Comparison of ENCODE assay signal across 12 mouse cellular contexts in the genomic region with DNA sequence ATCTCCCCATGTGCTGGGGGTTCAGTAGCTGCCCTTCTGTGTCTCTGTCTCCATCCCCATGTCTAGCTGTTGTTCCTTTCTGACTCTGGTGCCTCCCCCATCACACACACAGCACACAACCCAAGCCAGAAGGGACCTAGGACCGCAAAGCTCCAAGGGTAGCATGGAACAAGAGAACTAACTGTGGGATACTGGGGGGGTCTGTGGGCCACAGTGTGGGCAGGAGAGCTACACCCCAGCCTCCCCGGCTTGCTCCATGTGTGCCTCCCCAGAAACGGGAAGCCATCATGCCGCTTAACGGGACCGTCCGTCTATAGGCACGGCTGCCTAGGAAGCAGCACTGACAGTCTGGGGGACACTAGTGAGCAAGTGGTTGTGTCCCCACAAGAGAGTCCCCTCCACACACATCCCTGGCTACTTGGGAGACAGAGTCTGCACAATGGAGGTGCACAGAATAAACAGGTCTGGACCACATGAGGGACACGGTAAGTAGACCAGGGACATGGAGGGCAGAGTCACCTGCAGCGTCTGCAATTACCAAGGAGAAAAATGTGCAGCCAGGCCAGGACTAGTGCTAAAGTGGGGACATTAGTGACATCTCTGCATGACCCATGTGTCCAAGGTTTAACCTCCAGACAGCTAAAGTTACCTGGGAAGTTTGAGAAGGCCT. TPM values are rescaled to one million over a fixed set of nuclear protein-coding genes. Genes with fewer than 3 reads are reported as not detected.
DNase-seq lines count a peak whose midpoint lies in the region; ATAC-seq and TF ChIP-seq lines count a peak whose summit lies in the region.
"Had no signal": no experiment of that assay in that cellular context is flagged by ENCODE, and none has a peak within 500 bp of the region (broad histone marks: within the 10 kb centered on the region; RNA-seq: fewer than 3 reads in every experiment).

No protein-coding gene starts in this region.

- no peaks in the 10 kb centered on the region for H3K9me3 ChIP-seq in hindbrain, embryonic 12.5 days (replicated peaks)
- H3K9me3 ChIP-seq in hindbrain, embryonic 11.5 days (ENCODE audit: control insufficient read depth, low read length) = no peaks in the 10 kb centered on the region
- no peaks in the 10 kb centered on the region for H3K9me3 ChIP-seq in hindbrain, postnatal 0 days (ENCODE audit: low read length)
- H3K9me3 ChIP-seq: heart, embryonic 12.5 days had no signal

- H3K9ac ChIP-seq in hindbrain, embryonic 12.5 days = 0 out of 2 replicates have a peak overlapping the region, but pooled peaks have one; percentile 20
- H3K9ac ChIP-seq in hindbrain, embryonic 11.5 days (ENCODE audit: low read depth, low read length) = no peak overlapping the region
- no peak overlapping the region for H3K9ac ChIP-seq in hindbrain, postnatal 0 days (replicated peaks; ENCODE audit: low read length)
- H3K9ac ChIP-seq: heart, embryonic 12.5 days had no signal

- no peak for ATAC-seq in hindbrain, embryonic 12.5 days (ENCODE audit: low FRiP score)
- ATAC-seq in hindbrain, embryonic 11.5 days (ENCODE audit: low FRiP score) = no peak
- ATAC-seq in hindbrain, postnatal 0 days = no peak

- no peak overlapping the region for H3K4me2 ChIP-seq in hindbrain, embryonic 12.5 days (replicated peaks)
- no peak overlapping the region for H3K4me2 ChIP-seq in hindbrain, embryonic 11.5 days (replicated peaks; ENCODE audit: low read depth, low read length)
- no peak overlapping the region for H3K4me2 ChIP-seq in hindbrain, postnatal 0 days (ENCODE audit: low read depth, low read length)

- TF ChIP-seq CTCF in hindbrain, postnatal 0 days (IDR thresholded peaks at IDR 0.05; ENCODE audit: low read depth) = no peak
- TF ChIP-seq CTCF in gastrocnemius, adult 2 months (IDR thresholded peaks at IDR 0.05) = no peak

- intact Hi-C loops in gastrocnemius, adult 2 months (cut with DNase I) = no loop called here
- intact Hi-C loops in heart, postnatal 10 days (cut with DNase I) = no loop called here

- no peak for DNase-seq in hindbrain, embryonic 11.5 days (ENCODE audit: low spot score)
- DNase-seq in urinary bladder, adult 2 months (ENCODE audit: low spot score) = peak; percentile 9
- DNase-seq in urinary bladder, adult 18-20 months (ENCODE audit: low spot score in 2 of 2) = no peak
- DNase-seq in hindbrain, postnatal 0 days (ENCODE audit: low spot score) = peak; percentile 13
- no peak for DNase-seq in gastrocnemius, postnatal 25 days
- no peak for DNase-seq in gastrocnemius, adult 2 months
- DNase-seq in heart, postnatal 10 days = no peak
- DNase-seq: kidney, adult 11 months; lung, adult 2 months had no signal

- peaks cover 44% of the 10 kb centered on the region for H3K36me3 ChIP-seq in hindbrain, embryonic 12.5 days
- H3K36me3 ChIP-seq in hindbrain, embryonic 11.5 days (ENCODE audit: control insufficient read depth, insufficient read depth, low read length) = peaks cover 16% of the 10 kb centered on the region; the same call in 1 of the 2 replicates
- peaks cover 42% of the 10 kb centered on the region for H3K36me3 ChIP-seq in hindbrain, postnatal 0 days (ENCODE audit: insufficient read depth, low read length)

- H3K4me1 ChIP-seq in hindbrain, embryonic 12.5 days = peaks cover 41% of the 10 kb centered on the region
- H3K4me1 ChIP-seq in hindbrain, embryonic 11.5 days (replicated peaks; ENCODE audit: control insufficient read depth, insufficient read depth, low read length) = peaks cover 12% of the 10 kb centered on the region
- H3K4me1 ChIP-seq in hindbrain, postnatal 0 days (ENCODE audit: insufficient read depth, low read length) = peaks cover 21% of the 10 kb centered on the region

- peaks cover 34% of the 10 kb centered on the region for H3K27me3 ChIP-seq in hindbrain, embryonic 12.5 days
- peaks cover 21% of the 10 kb centered on the region for H3K27me3 ChIP-seq in hindbrain, embryonic 11.5 days (ENCODE audit: control insufficient read depth, insufficient read depth, low read length)
- no peaks in the 10 kb centered on the region for H3K27me3 ChIP-seq in hindbrain, postnatal 0 days (ENCODE audit: insufficient read depth, low read length)

- no peak overlapping the region for H3K4me3 ChIP-seq in hindbrain, embryonic 12.5 days
- no peak overlapping the region for H3K4me3 ChIP-seq in hindbrain, embryonic 11.5 days (ENCODE audit: low read depth, low read length)
- no peak overlapping the region for H3K4me3 ChIP-seq in hindbrain, postnatal 0 days (ENCODE audit: low read length)
- H3K4me3 ChIP-seq in gastrocnemius, adult 2 months = no peak overlapping the region
- H3K4me3 ChIP-seq: heart, embryonic 12.5 days; myocyte had no signal

- WGBS in hindbrain, embryonic 12.5 days = 88% methylated on average over 10 of the region's 10 CpGs
- WGBS in hindbrain, embryonic 11.5 days = 92% methylated on average over 10 of the region's 10 CpGs
- WGBS in hindbrain, postnatal 0 days = 78% methylated on average over 10 of the region's 10 CpGs

- peak overlapping the region; percentile 64 for H3K27ac ChIP-seq in hindbrain, embryonic 12.5 days
- no peak overlapping the region for H3K27ac ChIP-seq in hindbrain, embryonic 11.5 days (ENCODE audit: low read depth, low read length)
- H3K27ac ChIP-seq in hindbrain, postnatal 0 days = peak overlapping the region; percentile 89
- no peak overlapping the region for H3K27ac ChIP-seq in gastrocnemius, adult 2 months

RNA-seq across cellular contexts. Expression of a gene that starts 1.5 kb away (rescaled TPM):
- 1.3 and 3.9 TPM in 2 replicates for polyA plus RNA-seq in hindbrain, embryonic 12.5 days (2016; fragmentation: Nextera tagmentation; extraction: Ambion mirVana)
- polyA plus RNA-seq in hindbrain, embryonic 11.5 days (2014; fragmentation: Nextera tagmentation; extraction: Ambion mirVana) = 1.2 and 2.1 TPM in 2 replicates
- 0.10 and 0.22 TPM in 2 replicates for polyA plus RNA-seq in urinary bladder, adult 2 months (2012; rRNA removed)
- total RNA-seq in hindbrain, postnatal 0 days (2014; rRNA removed) = 10.2 and 15.5 TPM in 2 replicates
- polyA plus RNA-seq in hindbrain, postnatal 0 days (2015; fragmentation: Nextera tagmentation; extraction: Ambion mirVana) = 3.1 and 3.8 TPM in 2 replicates
- total RNA-seq in gastrocnemius, postnatal 25 days (2021) = not detected
- not detected for total RNA-seq in gastrocnemius, adult 2 months (2021)
- under 1 TPM; 0.79 to 0.93 TPM for total RNA-seq in heart, postnatal 10 days (2021)
- polyA plus RNA-seq: myocyte had no signal

RNA-seq across cellular contexts. Expression of a gene that starts 4.1 kb away (rescaled TPM):
- polyA plus RNA-seq in hindbrain, embryonic 12.5 days (2016; fragmentation: Nextera tagmentation; extraction: Ambion mirVana) = 60.5 and 65.1 TPM in 2 replicates
- 57.3 and 59.1 TPM in 2 replicates for polyA plus RNA-seq in hindbrain, embryonic 11.5 days (2014; fragmentation: Nextera tagmentation; extraction: Ambion mirVana)
- polyA plus RNA-seq in urinary bladder, adult 2 months (2012; rRNA removed) = 85.0 and 110 TPM in 2 replicates
- 32.7 and 44.5 TPM in 2 replicates for total RNA-seq in hindbrain, postnatal 0 days (2014; rRNA removed)
- polyA plus RNA-seq in hindbrain, postnatal 0 days (2015; fragmentation: Nextera tagmentation; extraction: Ambion mirVana) = 28.3 and 32.7 TPM in 2 replicates
- total RNA-seq in gastrocnemius, postnatal 25 days (2021) = 10 to 100 TPM; 62.8 to 69.1 TPM
- 10 to 100 TPM; 51.0 to 57.0 TPM for total RNA-seq in gastrocnemius, adult 2 months (2021)
- 10 to 100 TPM; 70.3 to 79.0 TPM for total RNA-seq in heart, postnatal 10 days (2021)

RNA-seq across cellular contexts. Expression of a gene that starts 32.6 kb away (rescaled TPM):
- 134 and 142 TPM in 2 replicates for polyA plus RNA-seq in hindbrain, embryonic 12.5 days (2016; fragmentation: Nextera tagmentation; extraction: Ambion mirVana)
- 90.2 and 97.2 TPM in 2 replicates for polyA plus RNA-seq in hindbrain, embryonic 11.5 days (2014; fragmentation: Nextera tagmentation; extraction: Ambion mirVana)
- polyA plus RNA-seq in urinary bladder, adult 2 months (2012; rRNA removed) = 127 TPM in 2 replicates
- 311 and 319 TPM in 2 replicates for total RNA-seq in hindbrain, postnatal 0 days (2014; rRNA removed)
- polyA plus RNA-seq in hindbrain, postnatal 0 days (2015; fragmentation: Nextera tagmentation; extraction: Ambion mirVana) = 138 and 152 TPM in 2 replicates
- total RNA-seq in gastrocnemius, postnatal 25 days (2021) = 10 to 100 TPM; 41.4 to 53.2 TPM
- total RNA-seq in gastrocnemius, adult 2 months (2021) = 10 to 100 TPM; 43.6 to 52.2 TPM
- 100 to 1,000 TPM; 101 to 102 TPM for total RNA-seq in heart, postnatal 10 days (2021)

RNA-seq across cellular contexts. Expression of a gene that starts 32.7 kb away (rescaled TPM):
- 25.2 and 26.0 TPM in 2 replicates for polyA plus RNA-seq in hindbrain, embryonic 12.5 days (2016; fragmentation: Nextera tagmentation; extraction: Ambion mirVana)
- 13.5 and 20.6 TPM in 2 replicates for polyA plus RNA-seq in hindbrain, embryonic 11.5 days (2014; fragmentation: Nextera tagmentation; extraction: Ambion mirVana)
- 10.0 and 12.5 TPM in 2 replicates for polyA plus RNA-seq in urinary bladder, adult 2 months (2012; rRNA removed)
- 19.7 and 19.8 TPM in 2 replicates for total RNA-seq in hindbrain, postnatal 0 days (2014; rRNA removed)
- 26.7 and 31.9 TPM in 2 replicates for polyA plus RNA-seq in hindbrain, postnatal 0 days (2015; fragmentation: Nextera tagmentation; extraction: Ambion mirVana)
- 1 to 10 TPM; 2.5 to 2.9 TPM for total RNA-seq in gastrocnemius, postnatal 25 days (2021)
- 1 to 10 TPM; 2.4 to 5.5 TPM for total RNA-seq in gastrocnemius, adult 2 months (2021)
- 1 to 10 TPM; 5.1 to 6.0 TPM for total RNA-seq in heart, postnatal 10 days (2021)

RNA-seq across cellular contexts. Expression of a gene that starts 34.9 kb away (rescaled TPM):
- 12.6 and 12.7 TPM in 2 replicates for polyA plus RNA-seq in hindbrain, embryonic 12.5 days (2016; fragmentation: Nextera tagmentation; extraction: Ambion mirVana)
- polyA plus RNA-seq in hindbrain, embryonic 11.5 days (2014; fragmentation: Nextera tagmentation; extraction: Ambion mirVana) = 9.1 and 11.4 TPM in 2 replicates
- 1.7 and 2.3 TPM in 2 replicates for polyA plus RNA-seq in urinary bladder, adult 2 months (2012; rRNA removed)
- total RNA-seq in hindbrain, postnatal 0 days (2014; rRNA removed) = 562 and 663 TPM in 2 replicates
- 19.6 and 22.7 TPM in 2 replicates for polyA plus RNA-seq in hindbrain, postnatal 0 days (2015; fragmentation: Nextera tagmentation; extraction: Ambion mirVana)
- under 1 TPM; 0.24 to 0.43 TPM for total RNA-seq in gastrocnemius, postnatal 25 days (2021)
- not detected for total RNA-seq in gastrocnemius, adult 2 months (2021)
- total RNA-seq in heart, postnatal 10 days (2021) = 10 to 100 TPM; 28.3 to 39.0 TPM
- polyA plus RNA-seq: myocyte had no signal

Comparison
In these comparisons a context has a peak if more than half of its experiments do, and no peak if none do; other contexts are left out.
1. H3K27ac ChIP-seq: peak in hindbrain, embryonic 12.5 days (single experiment) and hindbrain, postnatal 0 days (single experiment); none in hindbrain, embryonic 11.5 days (single experiment) and gastrocnemius, adult 2 months (single experiment).
2. DNase-seq: peak in urinary bladder, adult 2 months (single experiment) and hindbrain, postnatal 0 days (single experiment); none in hindbrain, embryonic 11.5 days (single experiment), urinary bladder, adult 18-20 months (0 of 2), gastrocnemius, postnatal 25 days (single experiment), gastrocnemius, adult 2 months (single experiment) and heart, postnatal 10 days (0 of 2).